Mouse (Mus musculus): ENCODE measurements around the gene Tubgcp2.

- TF ChIP-seq POLR2AphosphoS5 (IDR thresholded peaks at IDR 0.05; ENCODE audit: borderline replicate concordance, low read depth, low read length) (no peak), POLR2A (IDR thresholded peaks at IDR 0.05; ENCODE audit: control insufficient read depth in 1 of 2, insufficient read depth in 1 of 2, low read depth in 1 of 2, low read length in 2 of 2, poor library complexity in 1 of 2) (no peak), RAD21 (IDR thresholded peaks at IDR 0.05; ENCODE audit: low read depth, low read length) (no peak), USF2 (IDR thresholded peaks at IDR 0.05; ENCODE audit: borderline replicate concordance in 1 of 2, insufficient read depth in 1 of 2, low read depth in 1 of 2, low read length in 2 of 2) (no peak), EP300 (IDR thresholded peaks at IDR 0.05; ENCODE audit: low read depth in 1 of 2, low read length in 2 of 2) (no peak), ELF1 (IDR thresholded peaks at IDR 0.05; ENCODE audit: low read depth, low read length) (no peak)
Measured at GRCm38 (mm10) chr7:140037171-140037555, 694 bp upstream of the Tubgcp2 start.
